Mouse (Mus musculus) stomach, embryonic 15.5 days (tissue): ENCODE measurements around the gene Gm20388. TPM values are rescaled to one million over a fixed set of nuclear protein-coding genes. Genes with fewer than 3 reads are reported as not detected.

Experiments
- ATAC-seq: fragments of 200-750 bp; cut with Nextera tagmentation; 2 replicates; pipeline ENCODE4 v1.8.0; 2017; ENCODE audit warnings: low read depth, moderate number of reproducible peaks, moderate TSS enrichment; ENCODE audit not compliant: insufficient read depth, low FRiP score
- H3K27ac ChIP-seq: fragments of 300-500 bp; sonication (generic); 2 replicates; pipeline ENCODE4 v1.5.1; 2015; ENCODE audit warnings: mild to moderate bottlenecking, inconsistent platforms
- H3K27me3 ChIP-seq: fragments of 300-500 bp; sonication (generic); replicated peaks from 2 replicates; pipeline ENCODE4 v1.6.1; 2015; ENCODE audit warnings: inconsistent platforms
- H3K36me3 ChIP-seq: fragments of 300-500 bp; sonication (generic); 2 replicates; pipeline ENCODE4 v1.6.1; 2015; ENCODE audit warnings: inconsistent platforms
- H3K4me1 ChIP-seq: fragments of 300-500 bp; sonication (generic); 2 replicates; pipeline ENCODE4 v1.6.1; 2015; ENCODE audit warnings: inconsistent platforms
- H3K4me2 ChIP-seq: fragments of 300-500 bp; sonication (generic); 2 replicates; pipeline ENCODE4 v1.6.1; 2015; ENCODE audit warnings: mild to moderate bottlenecking, inconsistent platforms
- H3K4me3 ChIP-seq: fragments of 300-500 bp; sonication (generic); replicated peaks from 2 replicates; pipeline ENCODE4 v1.5.1; 2015; ENCODE audit warnings: inconsistent platforms
- H3K9ac ChIP-seq: fragments of 300-500 bp; sonication (generic); 2 replicates; pipeline ENCODE4 v1.6.1; 2015; ENCODE audit warnings: inconsistent platforms
- H3K9me3 ChIP-seq: fragments of 300-500 bp; sonication (generic); 2 replicates; pipeline ENCODE4 v1.6.1; 2016; ENCODE audit warnings: inconsistent platforms
- WGBS: fragments of 180-500 bp; shearing (Covaris S2); methylation state at CpG from one replicate; pipeline ENCODE4 v1.1.7; 2015; 5-methylcytosine and 5-hydroxymethylcytosine counted together
- polyA plus RNA-seq: library from polyadenylated mRNA; unstranded; fragments of >200 nt; fragmentation: Nextera tagmentation; extraction: Ambion mirVana; gene quantifications from 2 replicates; pipeline ENCODE4 v1.2.1, GENCODE M21; 2015

Gm20388 gene
- polyA plus RNA-seq, 1 experiment from 2014 or later: not detected

DNA sequence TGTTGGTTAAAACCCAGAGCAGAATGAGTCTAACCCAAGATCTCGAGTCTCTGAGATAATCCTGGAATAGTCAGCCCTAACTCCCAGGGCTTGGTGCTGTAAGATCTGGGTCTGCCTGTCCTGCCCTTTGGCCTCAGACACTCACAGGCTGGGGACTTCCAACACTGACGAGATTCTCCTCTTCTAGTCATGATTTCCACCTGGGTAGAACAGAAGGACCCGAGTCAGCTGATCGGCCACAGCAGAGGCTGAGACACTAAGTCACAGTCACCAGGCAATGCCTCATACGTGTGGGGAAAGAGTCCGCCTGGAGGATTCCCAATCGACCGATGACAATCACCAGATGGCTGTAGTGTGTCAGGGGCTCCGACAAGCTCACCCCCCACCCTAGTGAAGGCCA lies 3785.5 kb downstream of the Gm20388 start:
- Histone ChIP-seq H3K4me1 (peaks cover 12% of the 10 kb centered on the region; the same call in 1 of the 2 replicates), H3K27me3 (no peaks in the 10 kb centered on the region), H3K4me3 (no peak overlapping the region), H3K27ac (no peak overlapping the region), H3K9ac (no peak overlapping the region), H3K4me2 (no peak overlapping the region), H3K36me3 (no peaks in the 10 kb centered on the region), H3K9me3 (no peaks in the 10 kb centered on the region)
- ATAC-seq: no peak
- 67% methylated on average over 9 of the region's 9 CpGs for WGBS

DNA sequence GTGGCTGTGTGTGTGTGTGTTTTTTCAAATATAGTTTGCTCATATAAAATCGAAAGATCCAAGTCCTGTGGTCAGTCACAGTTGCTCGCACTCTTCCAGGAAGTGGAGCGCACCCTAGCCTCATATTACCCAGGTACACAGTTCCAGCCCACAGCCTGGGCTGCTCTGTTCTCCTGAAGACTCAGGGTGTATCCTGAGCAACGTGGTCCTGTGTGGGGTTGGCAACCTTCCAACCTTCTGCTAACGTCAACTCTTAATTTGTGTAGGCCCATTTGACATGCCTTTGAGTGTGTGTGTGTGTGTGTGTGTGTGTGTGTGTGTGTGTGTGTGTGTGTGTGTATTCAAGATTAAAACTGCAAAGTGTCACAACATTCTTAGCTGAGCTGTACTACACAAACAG lies 3786.7 kb downstream of the Gm20388 start:
- Histone ChIP-seq H3K9me3 (no peaks in the 10 kb centered on the region), H3K4me2 (no peak overlapping the region), H3K4me3 (no peak overlapping the region), H3K27me3 (no peaks in the 10 kb centered on the region), H3K27ac (no peak overlapping the region; the same call in 1 of the 2 replicates), H3K4me1 (peaks cover 23% of the 10 kb centered on the region; the same call in 1 of the 2 replicates), H3K36me3 (no peaks in the 10 kb centered on the region), H3K9ac (no peak overlapping the region)
- ATAC-seq: peak; percentile 83
- 42% methylated on average over 5 of the region's 5 CpGs for WGBS

DNA sequence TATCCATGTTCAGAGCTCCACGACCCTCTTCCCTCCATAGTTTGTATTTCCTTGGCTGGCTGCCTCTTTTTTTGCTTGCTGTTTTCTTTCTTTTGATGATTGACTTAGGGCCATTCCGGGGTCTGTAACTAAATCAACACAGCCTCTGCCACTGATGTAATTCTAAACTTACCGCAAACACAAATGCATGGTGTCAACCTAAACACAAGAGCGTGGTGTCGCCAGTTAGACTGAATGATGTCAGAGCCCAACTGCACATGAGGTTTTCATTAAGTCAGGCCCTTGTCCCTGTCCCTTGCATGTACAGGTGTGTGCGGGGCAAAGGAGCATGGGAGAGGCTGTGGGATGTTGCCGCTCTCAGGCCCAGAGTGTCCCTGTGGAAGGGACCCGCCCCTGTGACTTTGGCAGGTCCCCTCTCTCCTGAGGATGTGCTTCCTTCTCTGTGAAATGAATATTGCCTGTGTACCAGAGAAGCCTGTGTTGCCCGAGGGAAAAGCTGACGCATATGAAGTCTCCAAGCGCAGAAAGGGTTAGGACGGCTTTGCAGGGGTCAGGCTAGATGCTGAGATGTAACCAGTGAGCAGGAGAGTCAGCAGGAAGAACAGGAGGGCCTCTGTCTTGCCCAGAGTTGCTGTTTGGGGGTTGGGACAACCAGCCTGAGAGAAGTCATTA lies 3789.9 kb downstream of the Gm20388 start:
- WGBS: 49% methylated on average over 12 of the region's 12 CpGs
- H3K36me3 ChIP-seq: no peaks in the 10 kb centered on the region
- H3K9ac ChIP-seq: no peak overlapping the region
- peaks cover 26% of the 10 kb centered on the region for H3K4me1 ChIP-seq
- ATAC-seq: no peak
- H3K27ac ChIP-seq: no peak overlapping the region
- no peak overlapping the region for H3K4me2 ChIP-seq
- no peak overlapping the region for H3K4me3 ChIP-seq
- no peaks in the 10 kb centered on the region for H3K9me3 ChIP-seq
- H3K27me3 ChIP-seq: no peaks in the 10 kb centered on the region

DNA sequence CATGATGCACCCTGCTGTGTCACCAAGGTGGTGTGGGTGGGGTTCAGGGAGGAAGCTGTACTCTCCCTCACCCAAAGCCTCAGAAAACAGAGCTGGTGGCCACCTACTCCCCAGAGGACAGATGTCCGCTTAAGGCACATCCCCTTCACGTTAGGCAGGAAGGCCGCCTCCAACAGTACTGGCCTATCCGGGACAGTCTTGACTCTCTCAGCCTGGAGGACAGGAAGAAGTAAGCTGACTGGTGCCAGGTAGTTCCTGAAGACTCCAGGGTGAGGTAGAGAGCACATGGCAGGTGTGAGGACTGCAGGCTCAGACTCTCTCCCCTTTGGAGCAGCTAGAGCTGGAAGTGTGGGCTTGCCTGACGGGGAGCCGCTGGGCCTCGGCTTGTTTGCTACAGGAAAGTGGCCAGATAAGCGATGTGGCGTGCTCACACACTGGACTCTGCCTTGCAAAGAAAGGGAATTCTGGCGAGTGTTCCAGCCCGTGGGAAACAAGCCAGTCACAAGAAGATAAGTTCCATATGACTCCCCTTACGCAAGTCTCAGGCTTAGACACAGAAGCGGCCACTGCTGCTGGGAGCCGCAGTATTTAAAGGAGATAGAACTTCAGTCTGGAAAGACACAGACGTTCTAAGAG lies 3791.4 kb downstream of the Gm20388 start:
- H3K9me3 ChIP-seq: no peaks in the 10 kb centered on the region
- 33% methylated on average over 15 of the region's 15 CpGs for WGBS
- H3K27me3 ChIP-seq: no peaks in the 10 kb centered on the region
- H3K4me3 ChIP-seq: no peak overlapping the region
- H3K27ac ChIP-seq: peak overlapping the region; percentile 53
- H3K4me2 ChIP-seq: peak overlapping the region; percentile 21
- H3K4me1 ChIP-seq: peaks cover 26% of the 10 kb centered on the region
- H3K36me3 ChIP-seq: no peaks in the 10 kb centered on the region
- H3K9ac ChIP-seq: no peak overlapping the region
- peak; percentile 67; the same call in 1 of the 2 replicates for ATAC-seq

DNA sequence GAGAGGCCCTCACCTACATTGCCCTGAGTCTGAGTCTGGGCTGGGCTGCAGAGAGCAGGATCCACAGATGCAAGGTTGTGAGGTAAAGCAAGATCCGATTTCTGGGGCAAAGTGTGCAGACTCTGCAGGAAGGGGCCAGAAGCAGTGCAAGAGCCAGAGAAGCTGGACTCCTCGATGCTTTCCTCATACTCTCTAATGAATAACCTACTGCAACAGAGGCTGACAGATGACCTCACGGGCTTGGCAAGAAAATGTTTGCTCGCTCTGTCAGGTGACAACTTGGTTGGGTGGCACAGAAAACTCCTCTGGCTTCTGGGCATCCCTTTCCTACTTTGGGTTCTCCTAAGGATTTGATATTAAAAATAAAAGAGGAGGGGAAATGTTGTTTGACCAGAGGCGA lies 3794.7 kb downstream of the Gm20388 start:
- H3K9me3 ChIP-seq: no peaks in the 10 kb centered on the region
- no peaks in the 10 kb centered on the region for H3K36me3 ChIP-seq
- 50% methylated on average over 5 of the region's 5 CpGs for WGBS
- H3K4me2 ChIP-seq: no peak overlapping the region
- no peak for ATAC-seq
- H3K4me3 ChIP-seq: no peak overlapping the region
- H3K9ac ChIP-seq: no peak overlapping the region
- H3K4me1 ChIP-seq: peaks cover 37% of the 10 kb centered on the region
- no peaks in the 10 kb centered on the region for H3K27me3 ChIP-seq
- no peak overlapping the region for H3K27ac ChIP-seq

DNA sequence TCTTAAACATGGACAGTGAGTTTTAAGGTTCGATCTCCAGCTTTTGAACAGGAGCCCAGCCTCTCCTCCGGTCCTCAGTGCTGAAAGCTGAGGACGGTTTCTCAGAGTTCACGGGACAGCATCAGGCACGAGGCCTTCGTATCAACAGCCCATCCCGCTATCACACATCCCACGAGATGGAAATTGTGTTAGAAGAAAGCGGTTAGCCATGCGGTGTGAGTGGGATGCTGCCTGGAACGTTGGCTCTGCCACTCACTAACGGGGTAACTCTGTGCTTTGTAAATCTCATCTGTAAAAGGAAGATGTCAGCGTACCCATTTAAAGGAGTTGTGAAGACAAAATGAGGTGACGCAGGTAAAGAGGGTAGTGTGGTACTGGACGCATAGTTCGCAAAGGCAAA lies 3796.5 kb downstream of the Gm20388 start:
- Histone ChIP-seq H3K27ac (no peak overlapping the region), H3K4me2 (no peak overlapping the region), H3K27me3 (no peaks in the 10 kb centered on the region), H3K9ac (no peak overlapping the region), H3K4me1 (peaks cover 25% of the 10 kb centered on the region), H3K4me3 (no peak overlapping the region), H3K36me3 (no peaks in the 10 kb centered on the region), H3K9me3 (no peaks in the 10 kb centered on the region)
- WGBS: 86% methylated on average over 16 of the region's 16 CpGs
- ATAC-seq: no peak

DNA sequence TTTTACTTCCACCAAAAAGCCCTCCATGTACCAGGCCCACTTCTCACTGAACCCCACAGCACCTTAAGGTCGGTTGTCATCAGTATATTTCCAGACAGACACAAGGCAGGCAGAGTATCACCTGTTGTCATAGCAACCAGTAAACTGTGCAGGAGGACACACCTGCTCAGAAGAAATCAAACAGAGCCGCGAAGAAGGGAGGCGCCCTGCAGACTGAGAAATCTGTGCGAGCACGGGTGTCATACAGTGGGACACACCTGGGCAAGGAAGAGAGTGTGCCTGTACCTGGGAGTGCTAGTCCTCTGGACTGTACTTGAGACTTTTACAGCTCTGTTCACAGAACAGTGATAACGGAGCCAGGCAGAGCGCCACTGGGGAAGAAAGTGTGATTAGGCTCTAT lies 3798.1 kb downstream of the Gm20388 start:
- Histone ChIP-seq H3K9ac (no peak overlapping the region), H3K36me3 (no peaks in the 10 kb centered on the region), H3K4me1 (peaks cover 20% of the 10 kb centered on the region), H3K4me3 (no peak overlapping the region), H3K27me3 (no peaks in the 10 kb centered on the region), H3K4me2 (no peak overlapping the region), H3K27ac (no peak overlapping the region), H3K9me3 (no peaks in the 10 kb centered on the region)
- ATAC-seq: 0 out of 2 replicates have a peak, but pooled peaks have one; percentile 47
- WGBS: 39% methylated on average over 8 of the region's 8 CpGs

DNA sequence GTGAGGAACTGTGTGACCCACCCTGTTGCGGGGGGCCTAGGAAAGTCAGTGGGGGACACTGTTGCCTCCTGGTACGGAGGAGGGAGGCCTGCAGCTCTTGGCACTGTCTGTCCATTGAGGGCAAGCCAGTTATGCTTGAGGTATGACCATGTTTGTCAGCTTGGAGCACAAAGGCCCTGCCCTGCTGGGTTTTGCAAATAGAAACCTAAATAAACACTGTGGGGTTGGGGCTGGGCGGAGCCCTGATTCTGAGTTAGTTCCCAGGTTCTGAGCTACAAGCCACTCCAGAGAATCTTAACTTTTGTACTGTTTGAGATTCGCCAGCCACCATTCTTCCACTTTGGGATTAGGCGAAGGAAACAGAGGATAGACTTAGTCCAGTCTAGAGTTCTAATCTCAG lies 3799.7 kb downstream of the Gm20388 start:
- peaks cover 20% of the 10 kb centered on the region for H3K4me1 ChIP-seq
- H3K36me3 ChIP-seq: no peaks in the 10 kb centered on the region
- peak; percentile 74 for ATAC-seq
- no peak overlapping the region for H3K9ac ChIP-seq
- no peaks in the 10 kb centered on the region for H3K27me3 ChIP-seq
- no peak overlapping the region for H3K4me2 ChIP-seq
- peak overlapping the region; percentile 51 for H3K27ac ChIP-seq
- no peak overlapping the region for H3K4me3 ChIP-seq
- WGBS: 71% methylated on average over 5 of the region's 5 CpGs
- no peaks in the 10 kb centered on the region for H3K9me3 ChIP-seq

DNA sequence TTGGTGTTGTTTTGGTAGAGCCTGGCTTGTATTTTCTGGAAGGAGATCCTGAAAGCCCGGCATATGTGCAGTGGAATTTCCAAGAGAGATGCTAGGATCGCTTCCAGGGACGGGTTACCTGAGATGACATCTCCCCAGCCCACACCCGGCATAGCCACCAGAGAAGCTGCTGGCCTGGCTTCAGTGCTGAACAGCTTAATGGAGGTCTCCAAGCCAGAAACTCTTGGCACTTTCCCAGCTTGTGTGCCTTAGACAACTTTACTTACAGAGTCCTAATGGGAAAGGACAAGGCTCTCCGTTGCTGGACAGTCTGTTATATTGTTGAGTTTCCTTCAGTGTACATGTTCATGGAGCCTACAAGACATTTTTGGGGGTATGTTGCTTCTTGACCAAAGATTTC lies 3803.8 kb downstream of the Gm20388 start:
- 87% methylated on average over 5 of the region's 5 CpGs for WGBS
- H3K36me3 ChIP-seq: no peaks in the 10 kb centered on the region
- no peak overlapping the region for H3K4me3 ChIP-seq
- H3K27ac ChIP-seq: no peak overlapping the region
- peaks cover 24% of the 10 kb centered on the region for H3K4me1 ChIP-seq
- H3K27me3 ChIP-seq: no peaks in the 10 kb centered on the region
- H3K4me2 ChIP-seq: no peak overlapping the region
- H3K9ac ChIP-seq: no peak overlapping the region
- H3K9me3 ChIP-seq: no peaks in the 10 kb centered on the region
- no peak for ATAC-seq

DNA sequence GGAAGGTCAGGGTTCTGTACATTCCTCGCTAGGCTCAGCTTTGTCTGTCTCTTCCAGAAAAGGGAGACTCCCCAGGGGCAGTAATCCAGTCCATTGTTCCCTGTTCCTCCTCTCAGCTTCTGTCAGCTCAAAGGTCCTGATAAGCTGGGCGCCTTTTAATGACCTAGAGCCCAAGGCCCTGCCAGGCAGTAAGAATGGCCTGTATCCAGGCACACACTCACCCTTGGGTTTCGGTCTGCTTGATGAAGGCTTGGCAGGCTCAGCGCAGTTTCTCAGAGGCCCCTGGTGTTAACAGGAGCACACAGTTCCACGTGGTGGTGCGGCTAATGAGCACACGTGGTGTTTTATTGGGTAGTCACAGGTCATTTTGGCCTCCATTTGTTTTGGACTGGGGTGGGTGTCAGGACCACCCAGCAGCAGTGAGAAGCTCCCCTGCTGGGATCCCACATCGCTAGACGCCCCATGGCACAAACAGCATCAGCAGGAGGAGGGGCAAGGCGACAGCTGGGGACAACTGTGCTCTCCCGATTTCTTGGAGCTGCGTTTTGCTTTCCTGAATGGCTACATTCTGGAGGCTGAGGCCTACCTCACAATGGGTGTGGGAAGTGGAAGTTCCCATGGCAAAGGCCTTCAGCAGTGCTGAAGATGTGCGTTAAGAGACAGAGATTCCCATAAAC lies 3805.4 kb downstream of the Gm20388 start:
- Histone ChIP-seq H3K9me3 (no peaks in the 10 kb centered on the region), H3K27ac (peak overlapping the region; percentile 16; the same call in 1 of the 2 replicates), H3K36me3 (no peaks in the 10 kb centered on the region), H3K9ac (no peak overlapping the region), H3K27me3 (no peaks in the 10 kb centered on the region), H3K4me2 (no peak overlapping the region), H3K4me1 (peaks cover 21% of the 10 kb centered on the region), H3K4me3 (no peak overlapping the region)
- no peak for ATAC-seq
- WGBS: 50% methylated on average over 13 of the region's 13 CpGs

DNA sequence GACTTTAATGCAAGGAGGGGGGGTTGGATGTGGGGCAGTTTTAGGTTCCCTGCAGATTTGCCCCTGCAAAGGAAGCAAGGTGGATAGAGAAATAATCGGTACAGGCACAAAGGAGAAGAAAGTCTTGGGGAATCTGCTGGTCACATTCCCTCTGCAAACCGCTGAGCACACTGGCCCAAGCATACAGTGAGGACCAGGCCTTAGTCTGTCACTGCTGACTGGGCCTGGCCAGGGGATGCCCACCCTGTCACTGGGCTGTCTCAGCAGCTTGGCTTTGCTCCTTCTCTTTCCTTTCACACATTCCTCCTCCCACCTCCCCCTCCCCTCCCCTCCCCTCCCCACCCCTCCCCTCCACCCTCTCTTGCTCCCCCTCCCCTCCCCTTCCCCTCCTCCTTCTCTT lies 3806.5 kb downstream of the Gm20388 start:
- peaks cover 22% of the 10 kb centered on the region for H3K4me1 ChIP-seq
- H3K9me3 ChIP-seq: no peaks in the 10 kb centered on the region
- no peaks in the 10 kb centered on the region for H3K27me3 ChIP-seq
- no peak overlapping the region for H3K4me3 ChIP-seq
- H3K36me3 ChIP-seq: no peaks in the 10 kb centered on the region
- H3K4me2 ChIP-seq: no peak overlapping the region
- H3K27ac ChIP-seq: peak overlapping the region; percentile 28; the same call in 1 of the 2 replicates
- H3K9ac ChIP-seq: no peak overlapping the region
- 70% methylated on average over 2 of the region's 2 CpGs for WGBS
- ATAC-seq: no peak
